8 mouse cellular contexts compared by ENCODE assay signal in genomic region chr11:3515216-3515615, GRCm38 (mm10). TPM values are rescaled to one million over a fixed set of nuclear protein-coding genes. Genes with fewer than 3 reads are reported as not detected.
A peak's percentile ranks its signal among the peaks of the same experiment; 100 is the strongest.
DNase-seq lines count a peak whose midpoint lies in the region; ATAC-seq and TF ChIP-seq lines count a peak whose summit lies in the region.

No protein-coding gene starts in this region.

- H3K36me3 ChIP-seq in embryonic facial prominence, embryonic 11.5 days (replicated peaks; ENCODE audit: control insufficient read depth, insufficient read depth, low read depth, low read length) = no peaks in the 10 kb centered on the region
- no peaks in the 10 kb centered on the region for H3K36me3 ChIP-seq in hindbrain, embryonic 16.5 days (ENCODE audit: control insufficient read depth, insufficient read depth, low read length)
- peaks cover 10% of the 10 kb centered on the region for H3K36me3 ChIP-seq in myocyte (ENCODE audit: control insufficient read depth, insufficient read depth)

- no peaks in the 10 kb centered on the region for H3K9me3 ChIP-seq in embryonic facial prominence, embryonic 11.5 days (replicated peaks; ENCODE audit: control insufficient read depth, low read length)
- H3K9me3 ChIP-seq in hindbrain, embryonic 16.5 days (ENCODE audit: control insufficient read depth, low read length) = no peaks in the 10 kb centered on the region

- H3K4me2 ChIP-seq in embryonic facial prominence, embryonic 11.5 days (ENCODE audit: low read depth, low read length) = peak overlapping the region; percentile 66
- peak overlapping the region; percentile 69 for H3K4me2 ChIP-seq in hindbrain, embryonic 16.5 days (ENCODE audit: low read length)
- H3K4me2 ChIP-seq in myocyte (ENCODE audit: low read depth) = peak overlapping the region; percentile 85

- WGBS in embryonic facial prominence, embryonic 11.5 days = 6% methylated on average over 4 of the region's 4 CpGs
- WGBS in hindbrain, embryonic 16.5 days = 9% methylated on average over 4 of the region's 4 CpGs

- peaks cover 3% of the 10 kb centered on the region; the same call in 1 of the 2 replicates for H3K27me3 ChIP-seq in embryonic facial prominence, embryonic 11.5 days (ENCODE audit: control insufficient read depth, insufficient read depth, low read length)
- H3K27me3 ChIP-seq in hindbrain, embryonic 16.5 days (replicated peaks; ENCODE audit: control insufficient read depth, insufficient read depth, low read length) = no peaks in the 10 kb centered on the region; the same call in 1 of the 2 replicates
- H3K27me3 ChIP-seq in myocyte (ENCODE audit: control insufficient read depth, insufficient read depth, insufficient read length) = no peaks in the 10 kb centered on the region

- peaks cover 4% of the 10 kb centered on the region; the same call in 1 of the 2 replicates for H3K4me1 ChIP-seq in embryonic facial prominence, embryonic 11.5 days (ENCODE audit: control insufficient read depth, insufficient read depth, low read length)
- peaks cover 20% of the 10 kb centered on the region for H3K4me1 ChIP-seq in hindbrain, embryonic 16.5 days (ENCODE audit: control insufficient read depth, insufficient read depth, low read depth, low read length)

- 0 out of 2 replicates have a peak, but pooled peaks have one; percentile 18 for ATAC-seq in embryonic facial prominence, embryonic 11.5 days (replicated peaks; ENCODE audit: insufficient number of reproducible peaks, low FRiP score, low TSS enrichment, low read depth)
- ATAC-seq in hindbrain, embryonic 16.5 days = peak; percentile 29
- no peak for ATAC-seq in activated CD4-positive, CD25-positive, alpha-beta regulatory T cell, adult 4 months

- peak overlapping the region; percentile 86 for H3K27ac ChIP-seq in left cerebral cortex, adult 2 months
- H3K27ac ChIP-seq in embryonic facial prominence, embryonic 11.5 days (replicated peaks; ENCODE audit: low read depth, low read length) = no peak overlapping the region
- peak overlapping the region; percentile 72; the same call in 1 of the 2 replicates for H3K27ac ChIP-seq in hindbrain, embryonic 16.5 days (ENCODE audit: low read depth, low read length)

- no peak for TF ChIP-seq POLR2A in myocyte (IDR thresholded peaks at IDR 0.05; ENCODE audit: insufficient read length, low read depth)

- intact Hi-C loops in left cerebral cortex, adult 2 months (cut with DNase I) = loop anchor here (2.0 kb wide), 1 partner anchor 128 kb away; no protein-coding TSS in a partner anchor
- intact Hi-C loops in left cerebral cortex, postnatal 10 days (cut with DNase I) = loop anchor here (10.0 kb wide), 1 partner anchor 120 kb away; no protein-coding TSS in a partner anchor
- intact Hi-C loops in left cerebral cortex, postnatal 14 days (cut with DNase I) = loop anchor here (5.0 kb wide), 1 partner anchor 128 kb away; no protein-coding TSS in a partner anchor

- peak overlapping the region; percentile 58 for H3K4me3 ChIP-seq in left cerebral cortex, adult 2 months
- peak overlapping the region; percentile 47 for H3K4me3 ChIP-seq in embryonic facial prominence, embryonic 11.5 days (ENCODE audit: low read depth, low read length)
- peak overlapping the region; percentile 56 for H3K4me3 ChIP-seq in hindbrain, embryonic 16.5 days (ENCODE audit: low read length)
- peak overlapping the region; percentile 47 for H3K4me3 ChIP-seq in myocyte

- no peak for DNase-seq in left cerebral cortex, adult 2 months (ENCODE audit: extremely low spot score in 1 of 2, low spot score in 2 of 2)
- DNase-seq in left cerebral cortex, postnatal 10 days (ENCODE audit: extremely low spot score in 1 of 2, low spot score in 2 of 2) = no peak
- DNase-seq in embryonic facial prominence, embryonic 11.5 days (ENCODE audit: low spot score) = no peak
- no peak for DNase-seq in left cerebral cortex, postnatal 14 days (ENCODE audit: low spot score in 2 of 2)
- DNase-seq in frontal cortex, postnatal 10 days (ENCODE audit: low spot score in 2 of 2) = no peak

- H3ac ChIP-seq in myocyte (ENCODE audit: control insufficient read depth, insufficient read length) = peak overlapping the region; percentile 2

- H3K9ac ChIP-seq in embryonic facial prominence, embryonic 11.5 days (replicated peaks; ENCODE audit: low read length) = peak overlapping the region; percentile 67
- peak overlapping the region; percentile 70 for H3K9ac ChIP-seq in hindbrain, embryonic 16.5 days (ENCODE audit: low read depth, low read length)

- H3K79me2 ChIP-seq in myocyte (ENCODE audit: control insufficient read depth, insufficient read depth) = no peaks in the 10 kb centered on the region

- TF ChIP-seq CTCF in left cerebral cortex, adult 2 months (IDR thresholded peaks at IDR 0.05) = no peak; the same call in 1 of the 2 replicates

TF ChIP-seq in myocyte, 11 proteins besides CTCF, POLR2A, EP300 and RAD21:
- TF ChIP-seq E2F4 (IDR thresholded peaks at IDR 0.05; ENCODE audit: insufficient read depth) = no peak
- no peak for TF ChIP-seq USF1 (IDR thresholded peaks at IDR 0.05; ENCODE audit: low read depth)
- TF ChIP-seq TCF12 (IDR thresholded peaks at IDR 0.05; ENCODE audit: insufficient read depth, poor library complexity, severe bottlenecking) = no peak
- no peak for TF ChIP-seq MYOG (IDR thresholded peaks at IDR 0.05; ENCODE audit: control insufficient read depth in 1 of 3, insufficient read depth in 1 of 3, insufficient read length in 2 of 3, low read depth in 2 of 3)
- no peak for TF ChIP-seq TCF3 (IDR thresholded peaks at IDR 0.05; ENCODE audit: insufficient read length, low read depth)
- TF ChIP-seq MYOD1 (IDR thresholded peaks at IDR 0.05; ENCODE audit: control insufficient read depth in 1 of 3, insufficient read length in 2 of 3, low read depth in 2 of 3) = no peak
- TF ChIP-seq MAX (IDR thresholded peaks at IDR 0.05; ENCODE audit: low read depth) = no peak
- TF ChIP-seq REST (IDR thresholded peaks at IDR 0.05; ENCODE audit: insufficient read depth, insufficient read length) = no peak
- TF ChIP-seq SRF (IDR thresholded peaks at IDR 0.05; ENCODE audit: control insufficient read depth, insufficient read length, low read depth) = no peak
- no peak for TF ChIP-seq CEBPB (IDR thresholded peaks at IDR 0.05; ENCODE audit: insufficient read depth, poor library complexity, severe bottlenecking)
- TF ChIP-seq POLR2AphosphoS2 (IDR thresholded peaks at IDR 0.05; ENCODE audit: insufficient read length, low read depth) = no peak

RNA-seq across cellular contexts. Expression of gene Selenom, which starts 0.7 kb away (rescaled TPM):
- total RNA-seq in left cerebral cortex, adult 2 months (2021) = 100 to 1,000 TPM; 135 to 138 TPM
- 100 to 1,000 TPM; 198 TPM for total RNA-seq in left cerebral cortex, postnatal 10 days (2021)
- 60.3 and 64.4 TPM in 2 replicates for polyA plus RNA-seq in embryonic facial prominence, embryonic 11.5 days (2014; fragmentation: Nextera tagmentation; extraction: Ambion mirVana)
- polyA plus RNA-seq in hindbrain, embryonic 16.5 days (2015; fragmentation: Nextera tagmentation; extraction: Ambion mirVana) = 176 and 225 TPM in 2 replicates
- 270 TPM for polyA plus RNA-seq in myocyte (2012; fragmentation: generic; extraction: Trizol)
- 100 to 1,000 TPM; 156 to 170 TPM for total RNA-seq in left cerebral cortex, postnatal 14 days (2021)
- 1 to 10 TPM; 5.2 to 8.0 TPM for polyA plus RNA-seq in activated CD4-positive, CD25-positive, alpha-beta regulatory T cell, adult 4 months (2017; shearing (Covaris generic))

RNA-seq across cellular contexts. Expression of gene Inpp5j, which starts 10.6 kb away (rescaled TPM):
- total RNA-seq in left cerebral cortex, adult 2 months (2021) = 10 to 100 TPM; 54.0 to 57.8 TPM
- 10 to 100 TPM; 34.7 to 40.4 TPM for total RNA-seq in left cerebral cortex, postnatal 10 days (2021)
- 0.32 and 0.39 TPM in 2 replicates for polyA plus RNA-seq in embryonic facial prominence, embryonic 11.5 days (2014; fragmentation: Nextera tagmentation; extraction: Ambion mirVana)
- 12.5 and 13.9 TPM in 2 replicates for polyA plus RNA-seq in hindbrain, embryonic 16.5 days (2015; fragmentation: Nextera tagmentation; extraction: Ambion mirVana)
- polyA plus RNA-seq in myocyte (2012; fragmentation: generic; extraction: Trizol) = 5.8 TPM
- total RNA-seq in left cerebral cortex, postnatal 14 days (2021) = 10 to 100 TPM; 51.7 to 53.4 TPM
- not detected for polyA plus RNA-seq in activated CD4-positive, CD25-positive, alpha-beta regulatory T cell, adult 4 months (2017; shearing (Covaris generic))

RNA-seq across cellular contexts. Expression of gene Smtn, which starts 25.2 kb away (rescaled TPM):
- 10 to 100 TPM in 1 of 2 experiments, 1 to 10 TPM in 1; 9.6 to 12.2 TPM for total RNA-seq in left cerebral cortex, adult 2 months (2021)
- 10 to 100 TPM; 11.8 to 14.6 TPM for total RNA-seq in left cerebral cortex, postnatal 10 days (2021)
- polyA plus RNA-seq in embryonic facial prominence, embryonic 11.5 days (2014; fragmentation: Nextera tagmentation; extraction: Ambion mirVana) = 30.7 and 32.1 TPM in 2 replicates
- 15.2 and 21.8 TPM in 2 replicates for polyA plus RNA-seq in hindbrain, embryonic 16.5 days (2015; fragmentation: Nextera tagmentation; extraction: Ambion mirVana)
- polyA plus RNA-seq in myocyte (2012; fragmentation: generic; extraction: Trizol) = 141 TPM
- 10 to 100 TPM; 10.8 to 13.1 TPM for total RNA-seq in left cerebral cortex, postnatal 14 days (2021)
- polyA plus RNA-seq in activated CD4-positive, CD25-positive, alpha-beta regulatory T cell, adult 4 months (2017; shearing (Covaris generic)) = 1 to 10 TPM; 1.7 to 3.4 TPM

RNA-seq across cellular contexts. Expression of gene Pla2g3, which starts 27.1 kb away (rescaled TPM):
- total RNA-seq in left cerebral cortex, adult 2 months (2021) = 1 to 10 TPM; 3.8 to 4.1 TPM
- total RNA-seq in left cerebral cortex, postnatal 10 days (2021) = 10 to 100 TPM in 1 of 2 experiments, 1 to 10 TPM in 1; 6.9 to 19.4 TPM
- polyA plus RNA-seq in embryonic facial prominence, embryonic 11.5 days (2014; fragmentation: Nextera tagmentation; extraction: Ambion mirVana) = 0.41 and 0.45 TPM in 2 replicates
- 4.0 and 9.2 TPM in 2 replicates for polyA plus RNA-seq in hindbrain, embryonic 16.5 days (2015; fragmentation: Nextera tagmentation; extraction: Ambion mirVana)
- polyA plus RNA-seq in myocyte (2012; fragmentation: generic; extraction: Trizol) = 0.62 TPM
- total RNA-seq in left cerebral cortex, postnatal 14 days (2021) = 1 to 10 TPM; 3.6 to 7.2 TPM
- polyA plus RNA-seq in activated CD4-positive, CD25-positive, alpha-beta regulatory T cell, adult 4 months (2017; shearing (Covaris generic)) = under 1 TPM; 0.22 to 0.42 TPM
